Mouse (Mus musculus) frontal cortex, adult 2 months (tissue): ENCODE measurements at regions not wholly inside any gene's neighbourhood (a gene's known extent, or its start where the extent isn't known, plus 50 kb on each side); places are given as distances from the start of the nearest gene placed in this dataset.
A peak's percentile ranks its signal among the peaks of the same experiment; 100 is the strongest.

ENCODE experiments used
- DNase-seq, 2 experiments: peaks; one replicate each; pipeline ENCODE4 v3.0.0; 2022; ENCODE audit warnings: low spot score in 1 of 2; ENCODE audit errors: extremely low spot score in 1 of 2

GRCm38 (mm10) chr12:92703731-92704130 is 854.8 kb upstream of the Sel1l start:
- DNase-seq: no peak

- DNase-seq: no peak
These were observed 844.0 kb upstream of the Sel1l start for GRCm38 (mm10) chr12:92692956-92693355.

GRCm38 (mm10) chr12:92672396-92672795 is 823.4 kb upstream of the Sel1l start:
- DNase-seq: no peak

- no peak for DNase-seq
These were observed 797.7 kb upstream of the Sel1l start for GRCm38 (mm10) chr12:92646634-92647033.

- DNase-seq: no peak
These were observed 796.2 kb upstream of the Sel1l start for GRCm38 (mm10) chr12:92645006-92645624.

GRCm38 (mm10) chr12:92619120-92619519 is 770.2 kb upstream of the Sel1l start:
- no peak for DNase-seq

GRCm38 (mm10) chr12:92618519-92618918 is 769.6 kb upstream of the Sel1l start:
- peak in 1 of 2 experiments; percentile 4 for DNase-seq

- no peak for DNase-seq
These were observed 752.7 kb upstream of the Sel1l start for GRCm38 (mm10) chr12:92601673-92602072.

GRCm38 (mm10) chr12:92589725-92590124 is 740.8 kb upstream of the Sel1l start:
- peak in 1 of 2 experiments; percentile 6 for DNase-seq

GRCm38 (mm10) chr12:92589305-92589704 is 740.3 kb upstream of the Sel1l start:
- no peak for DNase-seq

- DNase-seq: no peak
These were observed 729.6 kb upstream of the Sel1l start for GRCm38 (mm10) chr12:92578596-92578995.
